18 mouse cellular contexts compared by ENCODE assay signal in genomic region chr15:67940510-67940909, GRCm38 (mm10).
DNase-seq lines count a peak whose midpoint lies in the region; TF ChIP-seq lines count a peak whose summit lies in the region.
"Had no signal": no experiment of that assay in that cellular context is flagged by ENCODE, and none has a peak within 500 bp of the region (broad histone marks: within the 10 kb centered on the region; RNA-seq: fewer than 3 reads in every experiment).

No protein-coding gene starts in this region.

- DNase-seq in cerebellum, postnatal 10 days: peak; percentile 10 to 12
- DNase-seq in cerebellum, postnatal 4 days (ENCODE audit: low spot score in 2 of 2): no peak
- no peak for DNase-seq in layer of hippocampus, adult 2 months (ENCODE audit: low spot score in 2 of 2)
- no peak for DNase-seq in layer of hippocampus, adult 11-12 months (ENCODE audit: low spot score)
- peak; percentile 38 for DNase-seq in gonadal fat pad, adult 2 months (ENCODE audit: low read depth)
- DNase-seq in lung, postnatal 36 days: peak; percentile 68
- no peak for DNase-seq in spleen, postnatal 36 days (ENCODE audit: low spot score in 2 of 2)
- DNase-seq in gastrocnemius, adult 2 months: no peak
- DNase-seq: cerebellum, postnatal 25 days; thymus, postnatal 25 days had no signal

- H3K27ac ChIP-seq in layer of hippocampus, adult 2 months: no peak overlapping the region
- H3K27ac ChIP-seq in gastrocnemius, adult 2 months: no peak overlapping the region
- H3K27ac ChIP-seq: embryonic facial prominence, embryonic 10.5 days; intestine, embryonic 15.5 days; left cerebral cortex, adult 2 months; limb, embryonic 12.5 days; midbrain, embryonic 12.5 days; stomach, postnatal 0 days had no signal

- no peak overlapping the region for H3K4me3 ChIP-seq in layer of hippocampus, adult 2 months
- no peak overlapping the region for H3K4me3 ChIP-seq in gastrocnemius, adult 2 months
- H3K4me3 ChIP-seq: embryonic facial prominence, embryonic 10.5 days; erythroblast, embryonic 14.5 days; intestine, embryonic 15.5 days; left cerebral cortex, adult 2 months; limb, embryonic 12.5 days; midbrain, embryonic 12.5 days; myocyte had no signal

- intact Hi-C loops in gastrocnemius, adult 2 months (cut with DNase I): no loop called here

- peak; percentile 12; the same call in 1 of the 2 replicates for TF ChIP-seq CTCF in layer of hippocampus, adult 2 months (conservative IDR thresholded peaks at IDR 0.05)
- TF ChIP-seq CTCF in gastrocnemius, adult 2 months (IDR thresholded peaks at IDR 0.05): no peak

Comparison
In these comparisons a context has a peak if more than half of its experiments do, and no peak if none do; other contexts are left out.
1. DNase-seq: peak in cerebellum, postnatal 10 days (2 of 2), gonadal fat pad, adult 2 months (single experiment) and lung, postnatal 36 days (single experiment); none in cerebellum, postnatal 4 days (0 of 2), layer of hippocampus, adult 2 months (0 of 2), layer of hippocampus, adult 11-12 months (single experiment), spleen, postnatal 36 days (0 of 2) and gastrocnemius, adult 2 months (single experiment).